Mouse (Mus musculus) heart, postnatal 25 days (tissue): ENCODE data around the gene Fmnl1. TPM values are rescaled to one million over a fixed set of nuclear protein-coding genes. Genes with fewer than 3 reads are reported as not detected.
"Not testable (repeated sequence)": the region's sequence is repeated elsewhere in the genome, so short reads cannot be mapped to it uniquely, and the experiment has no call there.

Source experiments
- DNase-seq: peaks from one replicate; pipeline ENCODE4 v3.0.0; 2022; ENCODE audit warnings: low spot score
- intact Hi-C: fragments of 180-260 bp; cut with DNase I; formaldehyde crosslinking; loops from one replicate; pipeline ENCODE4 v1.15.1; 2025
- total RNA-seq, 2 experiments: library from RNA; stranded (reverse); gene quantifications; 2 replicates each; pipeline ENCODE4 v1.2.3; 2021

The Fmnl1 gene
- total RNA-seq, 2 experiments from 2014 or later, result 15.1 to 18.2 TPM

- DNase-seq, result no peak
- intact Hi-C loops, result no loop called here
Measured at GRCm38 (mm10) chr11:103215355-103215754, 44.4 kb downstream of the Fmnl1 start.

- intact Hi-C loops, result no loop called here
- DNase-seq, result no peak
Measured at GRCm38 (mm10) chr11:103217790-103218516, 47.0 kb downstream of the Fmnl1 start, which contains the start of gene Spata32. Spata32 (minus strand) TSS chr11:103218432.

GRCm38 (mm10) chr11:103218517-103218901 is 47.6 kb downstream of the Fmnl1 start:
- intact Hi-C loops, result no loop called here
- DNase-seq, result no peak

GRCm38 (mm10) chr11:103219259-103219658 is 48.4 kb downstream of the Fmnl1 start:
- DNase-seq, result no peak
- intact Hi-C loops, result no loop called here

- no peak for DNase-seq
- intact Hi-C loops, result no loop called here
Measured at GRCm38 (mm10) chr11:103219995-103220394, 49.1 kb downstream of the Fmnl1 start.

GRCm38 (mm10) chr11:103221437-103221836 is 50.5 kb downstream of the Fmnl1 start:
- intact Hi-C loops, result no loop called here
- no peak for DNase-seq

- intact Hi-C loops, DNase-seq: not testable (repeated sequence)
Measured at GRCm38 (mm10) chr11:103222718-103223117, 51.8 kb downstream of the Fmnl1 start.

GRCm38 (mm10) chr11:103223444-103223843 is 52.5 kb downstream of the Fmnl1 start:
- intact Hi-C loops, result no loop called here
- no peak for DNase-seq

- intact Hi-C loops, result no loop called here
- peak; percentile 47 for DNase-seq
Measured at GRCm38 (mm10) chr11:103223951-103224456, 53.1 kb downstream of the Fmnl1 start.

GRCm38 (mm10) chr11:103229608-103230007 is 58.7 kb downstream of the Fmnl1 start:
- DNase-seq, result no peak
- intact Hi-C loops, result loop anchor here (5.0 kb wide), 1 partner anchor 38 kb away; the partner anchor contains the start of gene Map3k14

GRCm38 (mm10) chr11:103230626-103231025 is 59.7 kb downstream of the Fmnl1 start:
- DNase-seq, result no peak
- intact Hi-C loops, result loop anchor here (5.0 kb wide), 1 partner anchor 37 kb away; the partner anchor contains the start of gene Map3k14

GRCm38 (mm10) chr11:103231367-103231766 is 60.5 kb downstream of the Fmnl1 start:
- intact Hi-C loops, result loop anchor here (5.0 kb wide), 1 partner anchor 36 kb away; the partner anchor contains the start of gene Map3k14
- DNase-seq, result no peak

GRCm38 (mm10) chr11:103232966-103233365 is 62.1 kb downstream of the Fmnl1 start:
- intact Hi-C loops, result loop anchor here (1.0 to 5.0 kb wide), 3 partner anchors 34 to 92 kb away; partner anchors contain the start of genes Fmnl1 and Map3k14
- DNase-seq, result peak; percentile 68

GRCm38 (mm10) chr11:103234447-103234846 is 63.5 kb downstream of the Fmnl1 start:
- intact Hi-C loops, result loop anchor here (5.0 kb wide), 1 partner anchor 33 kb away; the partner anchor contains the start of gene Map3k14
- DNase-seq, result no peak

- DNase-seq, result no peak
- intact Hi-C loops, result no loop called here
Measured at GRCm38 (mm10) chr11:103235702-103236101, 64.8 kb downstream of the Fmnl1 start.

GRCm38 (mm10) chr11:103236431-103236830 is 65.5 kb downstream of the Fmnl1 start:
- intact Hi-C loops, result no loop called here
- DNase-seq, result no peak

GRCm38 (mm10) chr11:103236903-103237302 is 66.0 kb downstream of the Fmnl1 start:
- DNase-seq, result no peak

GRCm38 (mm10) chr11:103237757-103238156 is 66.8 kb downstream of the Fmnl1 start:
- DNase-seq, result no peak
- intact Hi-C loops, result no loop called here

More at GRCm38 (mm10) chr11:103236903-103237302, 66.0 kb downstream of the Fmnl1 start:
- intact Hi-C loops, result no loop called here

- no peak for DNase-seq
- intact Hi-C loops, result no loop called here
Measured at GRCm38 (mm10) chr11:103240740-103241139, 69.8 kb downstream of the Fmnl1 start.

GRCm38 (mm10) chr11:103244856-103245255 is 73.9 kb downstream of the Fmnl1 start:
- no peak for DNase-seq
- intact Hi-C loops, result no loop called here

GRCm38 (mm10) chr11:103246081-103246730 is 75.3 kb downstream of the Fmnl1 start:
- intact Hi-C loops, result no loop called here
- DNase-seq, result peak; percentile 51
